ENCODE assay signal across 21 mouse cellular contexts in genomic region chr1:118403440-118403839, GRCm38 (mm10).
"Had no signal": no experiment of that assay in that cellular context is flagged by ENCODE, and none has a peak within 500 bp of the region (broad histone marks: within the 10 kb centered on the region; RNA-seq: fewer than 3 reads in every experiment).

No protein-coding gene starts in this region.

- H3K27me3 ChIP-seq: limb, embryonic 13.5 days; lung, embryonic 15.5 days; megakaryocyte, embryonic 14.5 days; midbrain, embryonic 12.5 days; midbrain, embryonic 15.5 days; neural tube, embryonic 13.5 days had no signal

- H3K9ac ChIP-seq: limb, embryonic 13.5 days; lung, embryonic 15.5 days; midbrain, embryonic 12.5 days; midbrain, embryonic 15.5 days; neural tube, embryonic 13.5 days had no signal

- H3K9me3 ChIP-seq: limb, embryonic 10.5 days; limb, embryonic 13.5 days; lung, embryonic 15.5 days; megakaryocyte, embryonic 14.5 days; midbrain, embryonic 12.5 days; midbrain, embryonic 15.5 days; neural tube, embryonic 13.5 days had no signal

- DNase-seq: kidney, adult 2 months; kidney, postnatal 25 days; layer of hippocampus, adult 9-11 months; lung, adult 18-20 months; lung, postnatal 14 days; retina, postnatal 1 day; right cerebral cortex, postnatal 25 days; thymus, adult 18-20 months; thymus, postnatal 36 days had no signal

- H3K4me1 ChIP-seq: limb, embryonic 10.5 days; midbrain, embryonic 12.5 days had no signal

- H3K4me3 ChIP-seq: layer of hippocampus, adult 2 months; limb, embryonic 10.5 days; limb, embryonic 13.5 days; lung, embryonic 15.5 days; megakaryocyte, embryonic 14.5 days; midbrain, embryonic 12.5 days; midbrain, embryonic 15.5 days; myocyte; neural tube, embryonic 13.5 days had no signal

- H3K36me3 ChIP-seq: lung, embryonic 15.5 days; midbrain, embryonic 15.5 days had no signal

- ATAC-seq: intestine, postnatal 0 days; midbrain, embryonic 15.5 days had no signal

- H3K27ac ChIP-seq: kidney, postnatal 0 days; layer of hippocampus, adult 2 months; limb, embryonic 10.5 days; limb, embryonic 13.5 days; lung, embryonic 15.5 days; macrophage; midbrain, embryonic 12.5 days; midbrain, embryonic 15.5 days; neural tube, embryonic 13.5 days had no signal

- H3K4me2 ChIP-seq: limb, embryonic 13.5 days; lung, embryonic 15.5 days; midbrain, embryonic 12.5 days; midbrain, embryonic 15.5 days; neural tube, embryonic 13.5 days had no signal
